Mouse (Mus musculus): ENCODE measurements around the gene Nf1.
"Not testable (repeated sequence)": the region's sequence is repeated elsewhere in the genome, so short reads cannot be mapped to it uniquely, and the experiment has no call there.

Nf1 gene

GRCm38 (mm10) chr11:79339234-79339807 is at the start of gene Nf1:
Gene Nf1 (plus strand): TSS chr11:79339693.
- in situ Hi-C loops (cut with MboI), result no loop called here

DNA sequence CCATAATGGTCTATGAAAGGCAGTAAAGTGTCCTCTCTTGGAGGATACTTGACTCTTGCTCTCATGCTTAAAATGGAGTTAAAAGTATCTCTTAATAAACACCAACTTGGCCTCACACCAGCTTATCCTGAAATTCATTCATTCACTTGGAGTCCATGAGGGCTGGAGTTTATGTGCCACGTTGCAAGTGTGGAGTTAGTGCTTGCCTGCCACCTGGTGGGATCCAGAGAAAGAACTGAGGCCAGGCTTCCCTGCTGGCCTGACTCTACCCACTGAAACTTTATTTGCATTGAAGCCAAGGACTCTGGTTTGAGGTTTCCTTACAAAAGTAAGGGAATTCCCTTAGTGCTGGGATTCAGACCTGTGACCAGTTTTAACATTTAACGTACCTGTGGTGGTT is 49.0 kb upstream of the Nf1 start:
- in situ Hi-C loops (cut with MboI), result loop anchor here (10.0 kb wide), 1 partner anchor 66 kb away; no protein-coding TSS in a partner anchor

DNA sequence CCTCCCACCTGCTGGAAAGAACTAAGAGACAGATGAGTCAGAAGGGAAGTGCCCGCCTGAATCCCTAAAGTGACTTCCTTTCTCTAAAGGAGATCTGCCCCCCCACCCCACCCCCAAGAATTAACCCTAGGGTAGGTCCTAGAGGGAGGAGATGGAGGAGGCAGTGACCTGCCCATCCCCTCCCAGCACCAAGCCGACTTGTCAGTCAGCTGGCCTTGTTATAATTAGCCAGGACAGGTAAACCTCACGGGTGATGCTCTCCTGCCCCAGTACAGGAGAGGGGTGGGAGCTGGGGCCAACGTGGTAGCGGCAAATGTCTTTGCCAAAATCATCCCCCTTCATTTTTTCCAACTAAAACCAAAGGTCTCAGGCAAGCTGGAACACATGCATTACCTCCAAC is 47.8 kb upstream of the Nf1 start:
- in situ Hi-C loops (cut with MboI), result loop anchor here (10.0 kb wide), 1 partner anchor 67 kb away; no protein-coding TSS in a partner anchor

- in situ Hi-C loops (cut with MboI), result loop anchor here (10.0 kb wide), 1 partner anchor 67 kb away; no protein-coding TSS in a partner anchor
Measured at GRCm38 (mm10) chr11:79292130-79292529, 47.4 kb upstream of the Nf1 start.

GRCm38 (mm10) chr11:79293025-79293424 is 46.5 kb upstream of the Nf1 start:
- in situ Hi-C loops (cut with MboI), result loop anchor here (10.0 kb wide), 1 partner anchor 68 kb away; no protein-coding TSS in a partner anchor

DNA sequence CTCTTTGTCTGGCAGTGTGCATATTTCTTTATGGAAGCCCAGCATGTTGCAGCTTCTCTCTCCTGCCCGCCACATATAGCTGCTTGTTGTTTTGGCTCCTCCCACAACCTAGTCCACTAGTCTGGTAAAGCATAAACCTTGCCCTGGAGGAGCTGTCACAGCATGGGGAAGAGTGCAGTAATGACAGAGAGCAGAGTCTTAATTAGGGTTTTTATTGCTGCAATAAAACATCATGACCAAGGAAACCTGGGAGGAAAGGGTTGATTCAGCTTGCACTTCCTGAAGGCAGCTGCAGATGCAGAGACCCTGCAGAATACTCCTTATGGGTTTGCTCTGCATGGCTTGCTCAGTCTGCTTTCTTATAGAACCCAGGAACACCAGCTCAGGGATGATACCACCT is 45.5 kb upstream of the Nf1 start:
- in situ Hi-C loops (cut with MboI), result loop anchor here (10.0 kb wide), 1 partner anchor 69 kb away; no protein-coding TSS in a partner anchor

- in situ Hi-C loops (cut with MboI), result loop anchor here (10.0 kb wide), 1 partner anchor 71 kb away; no protein-coding TSS in a partner anchor
Measured at GRCm38 (mm10) chr11:79296167-79296566, 43.3 kb upstream of the Nf1 start.

- in situ Hi-C loops (cut with MboI), result loop anchor here (10.0 kb wide), 1 partner anchor 72 kb away; no protein-coding TSS in a partner anchor
Measured at GRCm38 (mm10) chr11:79296856-79297491, 42.5 kb upstream of the Nf1 start, which contains the start of gene Gm9964. Gene Gm9964 (minus strand): TSS chr11:79296906.

GRCm38 (mm10) chr11:79299719-79300431 is 39.6 kb upstream of the Nf1 start:
- in situ Hi-C loops (cut with MboI), result loop anchor here (10.0 kb wide), 1 partner anchor 75 kb away; no protein-coding TSS in a partner anchor

DNA sequence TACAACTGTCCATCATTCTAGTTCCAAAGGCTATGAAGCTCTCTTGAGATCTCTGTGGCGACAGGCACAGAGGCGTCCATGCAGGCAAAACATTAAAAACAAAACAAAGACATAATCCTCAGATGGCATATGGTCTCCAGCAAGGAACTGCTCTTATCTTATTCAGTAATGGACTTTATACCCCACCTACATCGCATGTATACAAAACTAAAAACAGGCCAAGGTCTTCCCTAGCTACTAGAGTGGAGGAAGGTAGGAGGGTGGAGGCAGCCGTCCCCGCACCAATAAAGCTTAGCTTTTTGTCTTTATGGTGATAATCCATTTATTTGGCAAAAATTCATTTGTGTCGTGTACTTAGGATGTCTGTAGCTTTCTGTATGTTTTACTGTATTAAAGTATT is 36.4 kb upstream of the Nf1 start:
- in situ Hi-C loops (cut with MboI), result no loop called here

GRCm38 (mm10) chr11:79304245-79304644 is 35.2 kb upstream of the Nf1 start:
- in situ Hi-C loops (cut with MboI), result not testable (repeated sequence)

DNA sequence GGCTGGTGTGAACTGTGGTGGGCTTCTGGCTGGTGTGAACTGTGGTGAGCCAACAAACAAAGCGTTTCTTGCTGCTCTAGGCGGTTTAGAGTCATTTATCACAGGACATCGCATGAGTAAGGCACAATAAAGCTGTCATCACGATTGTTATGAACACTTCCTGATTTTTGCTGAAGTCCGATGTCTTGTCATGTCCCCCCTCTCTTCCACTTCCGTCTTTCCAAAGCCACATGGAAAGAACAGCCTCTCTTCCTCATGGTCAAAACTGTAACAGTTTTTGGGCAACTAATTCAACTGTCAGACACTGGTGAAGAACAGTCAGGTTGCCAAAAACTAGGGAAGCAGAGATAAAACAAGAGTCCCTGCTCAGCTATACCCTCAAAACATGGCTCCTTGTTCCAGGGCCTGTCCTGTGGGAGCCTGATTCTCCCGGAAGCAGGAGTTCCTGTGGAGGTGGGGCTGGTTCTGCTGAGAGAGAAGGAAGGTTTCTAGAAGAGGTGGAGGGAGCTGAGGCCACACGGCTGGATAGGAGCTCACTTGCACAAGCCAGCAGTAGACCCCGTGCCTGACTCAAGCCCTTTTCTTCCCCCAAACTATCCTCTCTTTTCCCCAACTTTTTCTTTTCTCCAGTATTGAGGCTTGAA is 33.7 kb upstream of the Nf1 start:
- in situ Hi-C loops (cut with MboI), result no loop called here

DNA sequence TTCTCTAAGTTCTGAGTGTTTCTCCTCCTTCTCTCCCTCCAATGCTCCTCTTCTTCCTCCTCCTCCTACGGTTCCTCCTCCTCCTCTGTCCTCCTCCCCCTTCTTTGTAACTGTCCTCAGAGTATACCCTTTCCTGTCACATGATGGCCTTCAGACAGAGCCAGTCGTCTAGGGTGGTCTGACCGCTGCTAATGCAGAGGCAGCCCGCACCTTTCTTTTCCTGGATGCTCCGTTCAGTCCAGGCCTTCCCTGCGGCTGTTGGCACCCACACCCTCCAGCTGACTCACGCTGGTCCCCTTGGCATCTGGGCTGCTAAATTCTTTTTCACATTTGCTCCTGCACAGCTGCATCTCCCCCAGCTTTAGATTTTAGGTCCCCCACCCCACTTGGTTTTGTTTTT is 33.0 kb upstream of the Nf1 start:
- in situ Hi-C loops (cut with MboI), result no loop called here

GRCm38 (mm10) chr11:79306996-79307395 is 32.5 kb upstream of the Nf1 start:
- in situ Hi-C loops (cut with MboI), result no loop called here

DNA sequence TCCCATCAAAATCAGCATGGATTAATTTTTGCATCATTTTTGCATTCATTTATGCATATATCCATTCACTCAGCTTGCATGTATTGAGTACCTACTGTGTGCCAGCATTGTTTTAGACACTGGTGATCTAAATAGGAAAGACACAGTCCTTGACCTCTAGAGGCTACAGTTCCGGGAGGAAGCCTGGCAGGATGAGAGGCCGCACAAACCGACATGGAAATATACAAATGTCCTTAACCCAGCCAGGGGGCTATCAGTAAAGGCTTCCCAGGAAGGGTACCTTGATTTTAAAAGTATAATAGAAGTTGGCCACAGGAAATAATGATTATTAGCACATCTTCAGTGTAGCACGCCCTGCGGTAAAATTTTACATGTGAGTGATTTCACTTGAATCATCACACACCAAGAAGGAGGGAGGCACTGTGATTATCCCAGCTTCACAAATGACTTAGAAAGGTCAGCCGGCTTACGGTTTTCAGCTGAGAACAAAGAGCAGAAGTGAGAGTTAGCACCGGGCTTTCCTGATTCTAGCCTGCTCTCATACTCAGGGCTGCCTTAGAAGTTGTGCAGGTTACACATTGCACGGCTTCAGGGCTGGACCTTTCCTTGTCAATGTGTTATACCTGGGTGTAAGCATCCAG is 31.8 kb upstream of the Nf1 start:
- in situ Hi-C loops (cut with MboI), result no loop called here

GRCm38 (mm10) chr11:79310467-79310866 is 29.0 kb upstream of the Nf1 start:
- in situ Hi-C loops (cut with MboI), result no loop called here

- in situ Hi-C loops (cut with MboI), result no loop called here
Measured at GRCm38 (mm10) chr11:79316807-79317345, 22.6 kb upstream of the Nf1 start.

- in situ Hi-C loops (cut with MboI), result no loop called here
Measured at GRCm38 (mm10) chr11:79319807-79320206, 19.7 kb upstream of the Nf1 start.

- in situ Hi-C loops (cut with MboI), result no loop called here
Measured at GRCm38 (mm10) chr11:79323985-79324685, 15.4 kb upstream of the Nf1 start.

GRCm38 (mm10) chr11:79325663-79326062 is 13.8 kb upstream of the Nf1 start:
- in situ Hi-C loops (cut with MboI), result no loop called here

GRCm38 (mm10) chr11:79327106-79327505 is 12.4 kb upstream of the Nf1 start:
- in situ Hi-C loops (cut with MboI), result no loop called here
